Comparison of ENCODE assay signal across 17 mouse cellular contexts in the genomic region with DNA sequence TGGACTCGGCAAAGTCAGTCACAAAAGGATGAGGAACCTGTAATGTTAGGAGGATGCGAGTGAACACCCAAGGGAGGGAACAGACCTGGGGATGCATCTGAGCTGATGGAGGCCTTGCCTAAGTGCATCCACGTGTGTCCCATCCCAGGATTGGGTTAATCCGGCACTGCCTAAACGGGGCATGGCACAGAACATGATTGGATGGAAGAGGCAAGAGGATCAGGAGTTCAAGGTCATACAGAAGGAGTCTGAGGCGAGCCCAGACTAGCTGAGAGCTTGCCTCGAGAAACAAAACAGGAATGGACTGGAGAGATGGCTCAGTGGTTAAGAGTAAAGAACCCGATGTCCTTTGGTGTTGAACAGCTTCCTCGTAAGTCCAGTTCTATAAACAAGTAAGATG. TPM values are rescaled to one million over a fixed set of nuclear protein-coding genes. Genes with fewer than 3 reads are reported as not detected.
A peak's percentile ranks its signal among the peaks of the same experiment; 100 is the strongest.
DNase-seq lines count a peak whose midpoint lies in the region; ATAC-seq and TF ChIP-seq lines count a peak whose summit lies in the region.
"Had no signal": no experiment of that assay in that cellular context is flagged by ENCODE, and none has a peak within 500 bp of the region (broad histone marks: within the 10 kb centered on the region; RNA-seq: fewer than 3 reads in every experiment).

No protein-coding gene starts in this region.

- no peaks in the 10 kb centered on the region for H3K36me3 ChIP-seq in liver, embryonic 11.5 days (ENCODE audit: control insufficient read depth, insufficient read depth, low read length)
- H3K36me3 ChIP-seq in E14TG2a.4 (ENCODE audit: insufficient read depth, low read length) (peaks cover 4% of the 10 kb centered on the region; the same call in 1 of the 2 replicates), MEL (ENCODE audit: control insufficient read depth in 1 of 2, insufficient read depth in 2 of 2, low read length in 2 of 2) (peaks cover 1 to 14% of the 10 kb centered on the region in 2 experiments; a peak in 3 of 4 replicates)
- H3K36me3 ChIP-seq in liver, embryonic 13.5 days = no peaks in the 10 kb centered on the region
- H3K36me3 ChIP-seq: heart, embryonic 12.5 days; midbrain, embryonic 12.5 days had no signal

- H3K27me3 ChIP-seq in liver, embryonic 11.5 days (replicated peaks; ENCODE audit: control insufficient read depth, insufficient read depth, low read length) = peaks cover 3% of the 10 kb centered on the region; the same call in 1 of the 2 replicates
- no peaks in the 10 kb centered on the region for H3K27me3 ChIP-seq in E14TG2a.4 (ENCODE audit: insufficient read depth, low read length)
- no peaks in the 10 kb centered on the region for H3K27me3 ChIP-seq in MEL (ENCODE audit: control insufficient read depth in 1 of 2, insufficient read depth in 2 of 2, low read length in 2 of 2)
- H3K27me3 ChIP-seq in liver, embryonic 13.5 days = no peaks in the 10 kb centered on the region

- WGBS in liver, embryonic 11.5 days = 56% methylated on average over 9 of the region's 9 CpGs
- 48% methylated on average over 9 of the region's 9 CpGs for WGBS in liver, embryonic 13.5 days (ENCODE audit: insufficient replicate concordance)

- no peak for DNase-seq in liver, embryonic 11.5 days (ENCODE audit: low spot score)
- DNase-seq in liver = no peak
- DNase-seq in MEL (ENCODE audit: low read depth, low spot score) = no peak
- no peak for DNase-seq in liver, embryonic 13.5 days
- DNase-seq in thymus, postnatal 25 days = no peak
- no peak for DNase-seq in spleen, postnatal 36 days (ENCODE audit: low spot score in 2 of 2)
- DNase-seq: cerebellum, postnatal 14 days; embryo, embryonic 11 days; gastrocnemius, postnatal 36 days; heart, postnatal 4 days; kidney, adult 8-10 months; kidney, postnatal 4 days; right cerebral cortex, postnatal 14 days had no signal

- ATAC-seq in liver, embryonic 11.5 days (replicated peaks; ENCODE audit: low FRiP score) = no peak
- no peak for ATAC-seq in liver, embryonic 13.5 days (ENCODE audit: low read depth)
- ATAC-seq: hindbrain, embryonic 16.5 days had no signal

- no peak overlapping the region for H3K4me3 ChIP-seq in liver, embryonic 11.5 days (ENCODE audit: low read depth, low read length)
- H3K4me3 ChIP-seq in E14TG2a.4 (replicated peaks; ENCODE audit: low read length) (peak overlapping the region; percentile 21), MEL (ENCODE audit: control insufficient read depth in 1 of 2, insufficient read depth in 1 of 2, low read depth in 2 of 2, low read length in 2 of 2) (no peak overlapping the region)
- H3K4me3 ChIP-seq in liver, embryonic 13.5 days (replicated peaks) = no peak overlapping the region
- H3K4me3 ChIP-seq: heart, embryonic 12.5 days; midbrain, embryonic 12.5 days had no signal

- H3K4me2 ChIP-seq in liver, embryonic 11.5 days = no peak overlapping the region; the same call in 1 of the 2 replicates
- peak overlapping the region; percentile 34 for H3K4me2 ChIP-seq in liver, embryonic 13.5 days
- H3K4me2 ChIP-seq: heart, embryonic 12.5 days; midbrain, embryonic 12.5 days had no signal

- no peak for TF ChIP-seq POLR2A in MEL (IDR thresholded peaks at IDR 0.05; ENCODE audit: control insufficient read depth in 1 of 2, insufficient read depth in 1 of 2, low read depth in 1 of 2, low read length in 2 of 2, poor library complexity in 1 of 2)

- H3K4me1 ChIP-seq in liver, embryonic 11.5 days (replicated peaks; ENCODE audit: control insufficient read depth, insufficient read depth, low read length) = peaks cover 36% of the 10 kb centered on the region
- H3K4me1 ChIP-seq in E14TG2a.4 (replicated peaks; ENCODE audit: low read depth, low read length) (peaks cover 79% of the 10 kb centered on the region), MEL (ENCODE audit: control insufficient read depth in 1 of 2, insufficient read depth in 2 of 2, low read length in 2 of 2) (peaks cover 3 to 20% of the 10 kb centered on the region in 2 experiments)
- peaks cover 57% of the 10 kb centered on the region for H3K4me1 ChIP-seq in liver, embryonic 13.5 days (replicated peaks)
- H3K4me1 ChIP-seq: midbrain, embryonic 12.5 days had no signal

- TF ChIP-seq CTCF in E14TG2a.4 (conservative IDR thresholded peaks at IDR 0.05; ENCODE audit: low read length) (no peak), MEL (IDR thresholded peaks at IDR 0.05 in 2 of 3, conservative IDR thresholded peaks at IDR 0.05 in 1 of 3; ENCODE audit: control insufficient read depth in 1 of 3, insufficient read depth in 1 of 3, low read depth in 2 of 3, low read length in 3 of 3, poor library complexity in 1 of 3, severe bottlenecking in 1 of 3) (no peak)

- H3K9me3 ChIP-seq in liver, embryonic 11.5 days (ENCODE audit: control insufficient read depth, low read length) = no peaks in the 10 kb centered on the region
- no peaks in the 10 kb centered on the region for H3K9me3 ChIP-seq in E14TG2a.4 (ENCODE audit: low read length)
- H3K9me3 ChIP-seq in MEL (replicated peaks; ENCODE audit: insufficient read depth, low read length) = no peaks in the 10 kb centered on the region
- H3K9me3 ChIP-seq in liver, embryonic 13.5 days (replicated peaks) = no peaks in the 10 kb centered on the region
- H3K9me3 ChIP-seq: heart, embryonic 12.5 days; midbrain, embryonic 12.5 days had no signal

- H3K27ac ChIP-seq in liver, embryonic 11.5 days (ENCODE audit: low read depth, low read length) = peak overlapping the region; percentile 0; the same call in 1 of the 2 replicates
- H3K27ac ChIP-seq in MEL (ENCODE audit: control insufficient read depth, low read depth, low read length) = peak overlapping the region; percentile 84
- peak overlapping the region; percentile 18; the same call in 1 of the 2 replicates for H3K27ac ChIP-seq in liver, embryonic 13.5 days
- H3K27ac ChIP-seq: midbrain, embryonic 12.5 days had no signal

- no peak for TF ChIP-seq RAD21 in MEL (IDR thresholded peaks at IDR 0.05; ENCODE audit: low read depth, low read length)

- H3K79me2 ChIP-seq in MEL (ENCODE audit: control insufficient read depth, insufficient read depth, low read length, poor library complexity) = peaks cover 35% of the 10 kb centered on the region

- H3K9ac ChIP-seq in liver, embryonic 11.5 days (ENCODE audit: low read depth, low read length) = no peak overlapping the region
- H3K9ac ChIP-seq in MEL (ENCODE audit: control insufficient read depth, low read depth, low read length, poor library complexity, severe bottlenecking) = no peak overlapping the region
- H3K9ac ChIP-seq in liver, embryonic 13.5 days = peak overlapping the region; percentile 17; the same call in 1 of the 2 replicates
- H3K9ac ChIP-seq: heart, embryonic 12.5 days; midbrain, embryonic 12.5 days had no signal

- TF ChIP-seq EP300 in MEL (IDR thresholded peaks at IDR 0.05; ENCODE audit: low read depth in 1 of 2, low read length in 2 of 2) = no peak

TF ChIP-seq in MEL, 35 proteins besides CTCF, POLR2A, EP300 and RAD21:
- TF ChIP-seq ZMIZ1 (IDR thresholded peaks at IDR 0.05; ENCODE audit: low read depth, low read length) (no peak), RCOR1 (IDR thresholded peaks at IDR 0.05; ENCODE audit: low read depth, low read length) (0 out of 2 replicates have a peak, but pooled peaks have one; percentile 5)

RNA-seq across cellular contexts. Expression of gene Def6, which starts 4.8 kb away (rescaled TPM):
- 24.1 and 27.3 TPM in 2 replicates for polyA plus RNA-seq in liver, embryonic 11.5 days (2014; fragmentation: Nextera tagmentation; extraction: Ambion mirVana)
- 110 and 121 TPM in 2 replicates for total RNA-seq in MEL (2012; rRNA removed)
- polyA plus RNA-seq in MEL (2012; ENCODE audit: insufficient read depth in 1 of 2, insufficient read length in 2 of 2, low read depth in 1 of 2, low replicate concordance in 2 of 2, missing spikeins in 1 of 2) = 100 to 1,000 TPM in 1 of 2 experiments, not detected in 1; 154 TPM
- 14.6 and 14.8 TPM in 2 replicates for polyA plus RNA-seq in liver, embryonic 13.5 days (2015; fragmentation: Nextera tagmentation; extraction: Ambion mirVana)

RNA-seq across cellular contexts. Expression of gene Ppard, which starts 20.1 kb away (rescaled TPM):
- polyA plus RNA-seq in liver, embryonic 11.5 days (2014; fragmentation: Nextera tagmentation; extraction: Ambion mirVana) = 1.6 and 2.3 TPM in 2 replicates
- total RNA-seq in MEL (2012; rRNA removed) = 3.4 and 3.5 TPM in 2 replicates
- 10 to 100 TPM in 1 of 2 experiments, not detected in 1; 12.7 TPM for polyA plus RNA-seq in MEL (2012; ENCODE audit: insufficient read depth in 1 of 2, insufficient read length in 2 of 2, low read depth in 1 of 2, low replicate concordance in 2 of 2, missing spikeins in 1 of 2)
- polyA plus RNA-seq in liver, embryonic 13.5 days (2015; fragmentation: Nextera tagmentation; extraction: Ambion mirVana) = 1.3 and 1.4 TPM in 2 replicates

RNA-seq across cellular contexts. Expression of gene Zfp523, which starts 35.5 kb away (rescaled TPM):
- polyA plus RNA-seq in liver, embryonic 11.5 days (2014; fragmentation: Nextera tagmentation; extraction: Ambion mirVana) = 13.3 and 14.6 TPM in 2 replicates
- total RNA-seq in MEL (2012; rRNA removed) = 21.4 and 29.5 TPM in 2 replicates
- polyA plus RNA-seq in MEL (2012; ENCODE audit: insufficient read depth in 1 of 2, insufficient read length in 2 of 2, low read depth in 1 of 2, low replicate concordance in 2 of 2, missing spikeins in 1 of 2) = 10 to 100 TPM in 1 of 2 experiments, not detected in 1; 53.0 TPM
- polyA plus RNA-seq in liver, embryonic 13.5 days (2015; fragmentation: Nextera tagmentation; extraction: Ambion mirVana) = 5.6 and 5.9 TPM in 2 replicates

Comparison
In these comparisons a context has a peak if more than half of its experiments do, and no peak if none do; other contexts are left out.
1. H3K27ac ChIP-seq: peak in every context shown above with its lines; median percentile 84 in MEL; 18 in liver, embryonic 13.5 days; 0 in liver, embryonic 11.5 days.